Mouse (Mus musculus) spleen, adult 12 weeks (tissue): ENCODE results near the gene Pcsk1n.
A peak's percentile ranks its signal among the peaks of the same experiment; 100 is the strongest.

Experiments used
- DNase-seq: peaks from one replicate; pipeline ENCODE4 v3.0.0; 2022; ENCODE audit warnings: low spot score

Pcsk1n gene

DNA sequence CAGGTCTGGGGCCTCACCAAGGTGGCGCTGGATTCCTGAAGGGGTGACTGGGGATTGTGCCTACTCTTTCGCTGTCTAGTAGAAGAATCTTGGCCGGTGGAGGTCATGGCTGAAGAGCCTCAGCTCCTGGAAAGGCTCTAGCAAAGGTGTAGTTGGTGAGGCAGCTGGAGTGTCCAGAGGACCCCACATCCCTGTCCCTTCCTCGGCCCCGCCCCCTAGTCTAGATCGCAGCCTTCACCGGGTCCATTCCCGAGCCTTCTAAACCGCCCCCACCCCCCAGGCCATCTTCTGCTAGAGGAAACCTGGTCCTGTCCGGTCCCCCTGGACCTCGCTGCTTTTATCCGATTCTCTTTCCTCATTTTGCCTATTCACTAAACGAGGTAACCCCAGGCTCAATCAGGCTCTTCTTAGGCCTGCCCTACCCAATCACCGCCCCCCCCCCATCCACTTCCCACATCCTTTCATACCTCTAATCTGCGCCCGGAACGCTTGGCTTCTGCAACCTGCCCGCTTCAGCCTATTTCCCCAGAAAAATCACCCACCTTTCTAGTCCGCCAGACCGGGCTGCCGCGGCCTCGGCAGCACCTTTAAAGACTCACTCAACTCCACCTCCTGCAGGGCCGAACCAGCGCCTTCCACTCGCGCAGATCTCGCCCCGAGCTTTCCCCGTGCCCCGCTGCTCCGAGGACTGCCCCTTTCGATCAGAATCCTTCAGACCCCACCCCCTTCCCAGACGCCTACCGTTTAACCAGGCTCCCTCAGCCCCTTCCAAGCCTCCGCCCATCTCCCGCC lies 27.7 kb downstream of the Pcsk1n start, which contains the start of gene Hdac6:
Gene Hdac6 (minus strand): TSS at position 782 of the 792 bp plus-strand sequence.
- DNase-seq, result no peak

DNA sequence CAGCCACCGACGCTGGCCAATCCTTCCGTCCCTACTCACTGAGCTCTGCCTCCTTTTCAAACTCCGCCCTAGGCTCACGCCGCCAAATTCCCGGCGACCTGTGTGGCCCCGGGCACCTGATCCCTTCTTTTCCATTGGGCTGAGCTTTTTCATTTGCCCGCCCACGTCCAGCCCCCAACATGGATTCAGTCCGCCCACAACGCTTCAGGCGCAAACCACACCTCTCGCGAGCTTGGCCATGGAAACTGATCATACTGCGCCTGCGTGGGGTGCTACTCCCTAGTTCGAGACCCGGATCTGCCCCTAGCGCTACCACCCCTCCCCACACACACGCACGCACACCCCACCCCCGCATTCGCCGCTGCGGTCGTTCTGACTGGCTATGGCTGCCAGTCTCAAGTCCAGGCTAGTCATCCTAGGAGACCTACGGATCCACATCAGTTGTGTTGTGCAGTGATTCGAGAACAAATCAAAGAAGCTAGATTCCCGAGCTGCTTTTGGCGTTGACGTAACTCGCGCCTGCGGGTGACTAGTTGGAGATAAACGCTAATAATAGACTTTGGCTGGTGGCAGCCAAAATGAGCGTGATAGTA lies 28.4 kb downstream of the Pcsk1n start:
- peak; percentile 80 for DNase-seq

DNA sequence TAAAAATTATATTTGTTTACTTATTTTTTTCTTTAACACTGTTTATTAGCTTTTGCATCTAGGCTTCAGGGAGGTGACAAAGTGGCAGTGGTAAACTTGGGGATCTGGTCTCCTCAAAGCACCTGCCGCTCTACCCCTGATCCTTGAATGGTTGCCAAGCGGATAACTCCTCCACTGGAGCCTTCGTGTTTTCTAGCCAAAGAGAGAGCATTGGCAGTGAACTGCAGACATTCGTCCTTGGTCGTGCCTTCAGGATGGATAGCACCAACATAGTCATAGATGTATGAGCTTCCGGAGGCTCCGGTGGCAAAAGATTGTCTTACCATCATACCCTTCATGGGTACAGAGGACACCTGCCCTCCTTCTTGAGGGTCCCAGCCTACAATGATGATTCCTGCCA lies 30.5 kb downstream of the Pcsk1n start:
- no peak for DNase-seq

DNA sequence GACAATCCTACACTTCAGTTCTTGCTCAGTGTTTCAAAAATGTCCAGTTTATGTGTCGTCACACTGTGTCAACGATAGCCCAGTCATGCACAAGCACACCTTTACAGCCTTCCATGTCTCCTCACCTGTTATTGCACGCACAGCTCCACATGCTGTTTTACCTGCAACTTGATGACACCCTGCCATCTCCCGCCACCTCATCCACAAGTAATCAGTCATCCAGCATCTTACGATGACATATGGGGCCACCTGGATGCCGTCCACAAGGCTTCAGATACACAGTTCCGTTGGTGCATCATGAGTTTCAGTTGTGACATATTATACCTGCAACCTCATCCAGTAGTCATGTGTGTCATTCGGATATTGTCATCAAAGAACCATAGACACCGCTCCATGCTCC lies 39.2 kb downstream of the Pcsk1n start:
- DNase-seq, result no peak

DNA sequence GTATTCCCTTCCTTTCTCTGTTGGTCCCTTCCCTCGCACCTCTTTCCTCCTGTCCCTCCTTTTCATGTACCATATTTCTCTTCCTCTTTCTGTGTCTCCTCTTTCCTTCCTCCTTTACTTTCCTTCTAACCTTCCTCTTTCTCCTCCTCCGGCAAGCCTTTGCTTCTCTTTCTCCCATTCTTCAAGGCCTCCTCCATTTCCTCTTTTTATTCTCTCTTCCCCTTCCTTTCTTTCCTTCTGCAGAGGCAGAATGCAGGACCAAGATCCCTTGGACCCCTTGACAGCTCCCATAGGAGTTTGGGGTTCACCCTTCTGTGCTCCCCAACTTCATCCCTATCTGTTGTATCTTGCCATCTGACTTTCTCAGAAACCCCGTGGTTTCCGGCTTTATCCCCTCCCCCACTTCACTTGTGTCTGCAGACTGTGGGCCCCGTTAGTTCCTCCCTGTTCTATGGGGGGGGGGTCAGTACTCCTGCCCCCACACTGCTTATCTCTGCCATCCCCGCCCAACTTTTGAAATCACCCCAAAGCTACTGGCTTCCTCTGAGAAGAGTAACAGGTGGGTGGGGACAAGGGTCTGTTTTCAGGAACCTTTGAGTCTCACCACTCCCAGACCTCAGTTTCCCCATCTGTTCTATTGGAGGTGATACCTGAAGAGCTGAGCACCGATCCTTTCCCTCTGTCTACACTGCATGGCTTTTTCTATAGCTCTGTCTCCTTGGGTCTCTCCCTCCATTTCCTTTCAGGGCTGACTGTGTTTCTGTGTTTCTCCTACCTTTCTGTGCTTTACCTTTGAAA lies 44.4 kb downstream of the Pcsk1n start:
- DNase-seq, result no peak

DNA sequence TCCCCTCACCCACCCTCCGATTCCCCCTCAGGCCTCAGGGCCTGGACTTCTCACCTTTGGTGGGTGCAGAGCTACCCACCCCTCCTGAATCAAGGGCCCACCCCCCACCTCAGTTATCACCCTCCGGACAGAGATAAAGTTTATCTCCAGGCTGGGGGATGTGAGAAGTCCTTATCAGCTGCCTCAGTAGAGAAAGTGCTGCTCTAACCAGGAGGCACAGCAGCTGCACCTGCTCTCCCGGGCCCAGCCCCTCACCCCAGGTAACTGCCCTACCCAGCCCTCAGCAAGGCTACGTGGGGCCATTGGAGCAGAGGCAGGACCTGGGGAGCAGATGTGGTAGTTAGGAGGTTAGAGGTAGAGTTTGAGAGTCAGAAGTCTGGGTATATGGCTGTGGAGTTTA lies 46.5 kb downstream of the Pcsk1n start:
- no peak for DNase-seq

DNA sequence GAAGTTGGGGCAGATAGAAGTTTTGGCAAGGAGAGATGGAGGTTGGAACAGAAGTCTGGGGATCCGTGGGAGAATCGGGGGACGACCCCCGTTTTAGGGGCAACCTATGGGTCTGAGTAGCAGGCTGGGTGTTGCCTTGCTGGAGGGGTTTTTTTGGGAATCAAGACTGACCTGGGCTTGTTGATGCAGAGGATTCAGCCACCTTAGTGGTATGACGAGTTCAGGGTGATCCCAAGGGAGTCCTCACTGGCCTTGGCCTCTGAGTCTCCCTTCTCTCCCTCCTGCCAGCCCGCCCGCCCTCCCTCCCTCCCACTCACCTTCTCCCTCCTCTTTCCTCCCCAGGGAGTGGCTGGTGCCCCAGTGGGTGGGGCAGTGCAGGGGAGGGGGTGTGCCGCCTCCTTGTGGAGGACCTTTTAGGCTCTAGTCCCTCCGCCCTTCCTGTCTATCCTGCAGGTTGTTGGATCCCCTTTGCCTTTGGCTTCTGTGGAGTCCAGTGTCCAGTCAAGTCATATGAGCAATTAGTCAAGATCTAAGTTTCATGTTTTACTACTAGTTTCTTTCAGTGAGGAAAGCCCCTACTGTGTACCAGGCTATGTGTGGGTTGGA lies 48.1 kb downstream of the Pcsk1n start:
- peak; percentile 45 for DNase-seq

DNA sequence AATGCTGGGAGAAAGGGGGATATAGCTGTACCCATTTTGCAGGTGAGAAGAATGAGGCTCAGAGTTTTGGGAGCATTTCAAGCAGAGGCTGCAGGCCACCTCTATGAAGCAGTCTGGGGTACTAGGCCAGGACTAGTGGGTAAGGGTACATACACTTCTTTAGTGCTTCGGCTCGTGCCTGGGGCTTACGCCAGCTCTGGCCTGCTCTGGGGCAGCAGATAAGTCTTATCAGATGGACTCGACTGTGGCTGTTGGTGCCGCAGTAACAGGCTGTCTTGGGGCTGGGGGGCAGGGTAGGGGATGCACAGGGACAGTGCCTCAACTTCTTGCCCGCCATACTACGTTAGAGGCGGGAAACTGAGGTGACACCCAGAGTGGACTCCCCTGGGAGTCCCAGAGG lies 48.6 kb downstream of the Pcsk1n start:
- DNase-seq, result peak; percentile 32

DNA sequence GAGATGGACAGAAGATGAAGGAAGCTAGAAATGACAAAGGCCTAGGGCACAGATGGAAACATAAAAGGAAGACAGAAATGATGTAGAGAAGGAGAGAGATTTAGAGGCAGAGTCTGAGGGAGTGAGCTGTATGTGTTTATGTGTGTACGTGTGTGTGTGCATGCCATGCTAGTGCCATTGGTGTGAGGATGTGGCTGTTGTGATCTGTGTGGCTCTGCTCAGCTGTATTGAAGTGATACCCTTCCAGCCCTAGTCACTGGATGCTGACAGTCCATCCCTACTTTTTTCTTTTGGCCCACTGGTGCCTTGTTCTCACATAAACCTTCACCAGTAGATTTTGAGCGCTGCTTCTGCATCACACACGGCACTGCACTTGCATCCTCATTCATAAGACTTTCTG lies 49.3 kb downstream of the Pcsk1n start:
- DNase-seq, result no peak

DNA sequence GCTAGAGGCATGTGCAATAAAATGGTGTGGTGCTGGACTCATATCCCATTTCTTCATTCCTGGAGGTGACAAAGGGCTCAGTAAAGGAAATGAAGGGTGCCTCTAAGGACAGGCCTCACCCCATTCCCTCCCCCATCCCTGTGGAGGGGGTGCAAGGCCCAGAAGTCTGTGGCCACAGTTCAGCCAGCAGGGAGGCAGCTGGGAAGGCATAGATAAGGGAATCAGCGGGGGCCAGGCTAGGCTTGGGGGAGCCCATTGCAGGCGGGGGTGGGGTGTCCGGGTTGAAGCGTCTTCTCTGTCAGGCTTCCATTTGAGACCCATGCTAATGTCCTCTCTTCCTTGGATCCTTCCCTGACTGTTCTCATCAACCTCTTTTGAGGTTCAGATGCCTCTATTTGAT lies 51.7 kb downstream of the Pcsk1n start:
- DNase-seq, result peak; percentile 73
